Mouse (Mus musculus) CD4-positive, CD25-positive, alpha-beta regulatory T cell, adult 4 months (primary cell): ENCODE measurements at regions not wholly inside any gene's neighbourhood (a gene's known extent, or its start where the extent isn't known, plus 50 kb on each side); places are given as distances from the start of the nearest gene placed in this dataset.
"Not testable (repeated sequence)": the region's sequence is repeated elsewhere in the genome, so short reads cannot be mapped to it uniquely, and the experiment has no call there.

ENCODE experiments used
- ATAC-seq: one replicate; pipeline ENCODE4 v1.8.0; 2017

DNA sequence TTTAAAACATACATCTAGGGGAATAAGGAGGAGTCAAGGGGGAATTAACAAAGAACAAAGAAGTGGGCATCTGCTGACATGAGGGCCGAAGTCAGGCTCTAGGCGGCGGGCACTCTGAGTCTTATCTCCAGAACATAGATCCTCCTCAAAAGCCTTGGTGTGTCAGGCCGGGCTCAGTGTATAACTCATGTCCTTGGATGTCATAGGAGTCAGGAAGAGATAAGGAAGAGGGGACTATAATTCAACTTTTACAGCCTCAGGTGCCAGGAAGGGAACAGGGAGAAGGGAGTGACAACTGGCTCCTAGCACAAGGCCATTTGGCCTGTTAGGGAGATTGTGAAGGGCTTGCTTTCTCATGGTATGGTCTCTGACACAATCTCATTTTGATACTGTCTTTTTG lies 185.9 kb upstream of the Ube2e2 start:
- ATAC-seq: not testable (repeated sequence)

DNA sequence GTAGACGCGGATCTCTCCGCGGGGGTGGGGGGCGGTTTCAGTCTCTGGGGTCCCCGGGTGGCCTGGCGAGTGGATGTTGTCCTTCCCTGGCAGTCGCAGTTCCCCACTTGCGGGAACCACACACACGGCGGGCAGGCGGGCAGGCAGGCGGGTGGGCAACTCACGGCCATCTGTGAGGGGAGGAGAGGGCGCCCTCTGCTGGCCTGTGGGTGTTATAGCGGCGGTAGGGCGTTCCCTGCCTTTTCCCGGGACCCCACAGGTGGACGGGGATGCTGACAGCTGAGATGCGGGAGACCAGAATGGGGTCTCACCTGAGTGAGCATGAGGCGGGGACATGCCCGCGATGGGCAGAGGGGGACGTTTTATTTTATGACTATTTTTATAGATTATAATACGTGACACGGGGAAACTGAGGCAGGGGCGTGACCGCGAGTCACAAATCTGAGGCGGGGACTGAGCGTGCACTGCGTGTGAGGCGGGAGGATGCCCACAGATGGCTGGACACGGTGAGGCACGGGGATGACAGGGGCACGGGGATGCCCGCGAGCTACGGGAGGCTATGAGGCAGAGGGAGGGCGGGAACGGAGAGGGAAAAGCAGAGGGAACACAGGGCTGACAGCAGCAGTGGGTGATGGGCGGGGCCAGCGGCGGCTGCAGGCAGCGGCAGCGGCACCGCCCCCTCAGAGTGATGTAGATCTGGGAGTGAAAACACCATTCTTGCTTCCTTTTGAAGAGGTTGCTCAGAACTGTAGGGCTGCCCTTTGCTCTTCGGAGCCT lies 148.1 kb upstream of the Ube2e2 start:
- ATAC-seq: no peak

DNA sequence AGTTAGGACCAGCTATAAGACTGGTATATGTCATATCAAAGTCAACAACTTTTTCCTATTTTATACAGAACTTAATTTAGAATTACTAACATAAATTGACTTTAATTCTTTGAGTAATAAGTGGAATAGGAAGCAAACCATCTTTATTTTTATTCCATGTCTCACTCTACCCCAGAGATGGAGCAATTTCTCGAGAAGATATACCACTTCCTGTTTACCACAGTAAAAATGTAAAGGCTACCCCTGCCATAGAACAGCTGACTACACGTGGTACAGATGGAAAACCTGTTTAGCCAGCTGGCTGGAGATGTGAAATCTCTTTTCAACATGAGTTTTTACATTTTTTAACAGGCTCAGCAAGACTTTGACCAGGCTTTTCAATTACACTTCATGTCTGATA lies 126.0 kb upstream of the Ube2e2 start:
- peak; percentile 57 for ATAC-seq

DNA sequence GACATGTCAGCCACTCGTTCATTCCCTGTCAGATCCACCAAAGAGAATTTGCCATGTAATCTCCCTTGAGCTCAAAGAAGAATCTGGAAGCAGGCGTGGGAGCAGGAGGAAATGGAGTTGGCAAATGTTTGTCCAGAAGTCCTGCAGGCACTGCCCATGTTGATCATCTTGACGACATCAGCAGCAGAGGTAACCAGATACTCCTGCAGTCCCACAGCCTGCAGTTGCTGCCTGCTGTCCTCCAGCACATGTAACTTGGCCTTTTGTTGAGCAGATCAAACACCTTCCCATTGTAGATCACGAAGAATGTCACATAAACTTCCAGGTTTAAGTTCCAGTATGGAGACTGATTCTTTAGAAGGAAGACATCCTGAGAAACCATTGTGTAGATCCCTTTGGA lies 121.3 kb upstream of the Ube2e2 start:
- ATAC-seq: no peak

DNA sequence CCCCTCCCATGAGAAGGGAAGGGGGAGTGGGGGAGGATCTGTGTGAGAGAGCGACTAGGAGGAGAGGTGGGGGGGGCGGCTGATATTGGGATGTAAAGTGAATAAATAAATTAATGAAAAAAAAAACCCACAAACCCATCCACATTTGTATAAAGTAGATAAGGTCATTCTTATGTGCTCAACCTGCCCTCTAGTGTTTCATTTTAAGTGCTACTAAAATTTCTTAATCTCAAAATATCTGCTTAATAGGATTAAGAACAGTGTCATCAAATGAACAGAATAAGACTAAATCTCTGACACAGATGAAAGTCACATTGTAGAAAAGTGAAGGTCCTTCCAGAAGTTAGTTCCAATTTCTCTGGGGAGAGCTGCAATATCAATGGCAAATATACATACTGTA lies 119.5 kb upstream of the Ube2e2 start:
- not testable (repeated sequence) for ATAC-seq

DNA sequence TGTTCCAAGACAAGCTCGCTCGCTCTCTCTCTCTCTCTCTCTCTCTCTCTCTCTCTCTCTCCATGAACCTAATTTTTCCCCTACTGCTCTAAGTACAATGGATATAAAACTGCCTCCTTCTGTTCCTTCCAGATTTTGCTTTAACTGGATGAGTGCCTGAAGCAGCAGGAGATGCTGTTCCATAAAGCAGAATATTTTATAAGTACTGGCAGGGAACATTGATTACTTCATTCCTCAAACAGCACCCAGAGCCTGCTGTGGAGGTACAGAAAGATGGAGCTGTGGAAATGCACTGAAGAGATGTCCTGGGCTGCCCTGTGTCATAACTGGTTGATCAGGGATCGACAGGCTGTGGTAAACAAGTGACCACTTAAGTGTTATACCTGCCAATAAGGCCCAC lies 89.8 kb upstream of the Ube2e2 start:
- no peak for ATAC-seq

DNA sequence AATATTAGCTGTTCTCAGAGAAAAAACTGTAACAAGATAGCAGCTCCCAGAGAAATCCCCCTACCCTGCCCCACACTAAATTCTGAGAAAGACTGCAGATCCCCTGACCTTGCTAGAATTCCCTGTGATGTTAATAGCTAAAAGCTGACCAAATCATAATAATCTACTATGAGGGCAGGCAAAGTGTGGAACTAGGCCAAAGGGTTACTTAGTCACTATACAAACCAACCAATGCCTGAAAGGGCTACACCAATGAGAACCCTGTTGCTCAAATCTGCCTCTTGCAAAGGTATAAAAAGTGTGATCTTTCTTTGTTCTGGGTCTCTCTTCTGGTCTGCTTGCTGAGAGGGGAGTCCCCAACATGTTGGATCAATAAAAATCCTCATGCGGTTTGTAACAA lies 69.8 kb upstream of the Ube2e2 start:
- ATAC-seq: no peak

DNA sequence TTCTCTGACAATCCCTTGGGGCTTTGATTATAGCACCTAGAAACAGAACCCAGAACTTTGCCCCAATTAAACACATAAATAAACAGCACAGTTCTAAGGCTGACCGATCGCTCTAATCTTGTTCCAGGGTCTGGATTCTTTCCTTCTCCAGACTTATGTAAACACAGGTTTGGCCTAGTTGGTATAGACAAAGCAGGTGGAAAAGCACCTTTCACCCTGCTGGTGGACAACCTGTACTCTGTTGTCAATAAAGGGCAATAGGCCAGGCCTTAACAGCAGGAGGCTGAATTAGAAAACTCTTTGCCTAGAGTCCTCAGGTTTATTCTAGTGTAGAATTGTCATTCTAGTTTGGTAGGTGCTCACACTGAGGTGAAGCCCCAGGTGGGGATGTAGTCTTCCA lies 69.2 kb upstream of the Ube2e2 start:
- no peak for ATAC-seq
